Mouse (Mus musculus): ENCODE measurements at regions not wholly inside any gene's neighbourhood (a gene's known extent, or its start where the extent isn't known, plus 50 kb on each side); places are given as distances from the start of the nearest gene placed in this dataset.

- DNase-seq = no peak
Observed at GRCm38 (mm10) chr10:70738686-70739085, 82.9 kb upstream of the Phyhipl start.

GRCm38 (mm10) chr10:70733956-70734355 is 78.2 kb upstream of the Phyhipl start:
- no peak for DNase-seq

- DNase-seq = no peak
Observed at GRCm38 (mm10) chr10:70733478-70733877, 77.7 kb upstream of the Phyhipl start.

GRCm38 (mm10) chr10:70725091-70725490 is 69.3 kb upstream of the Phyhipl start:
- DNase-seq = no peak

GRCm38 (mm10) chr10:70722783-70723182 is 67.0 kb upstream of the Phyhipl start:
- no peak for DNase-seq

- no peak for DNase-seq
Observed at GRCm38 (mm10) chr10:70722381-70722780, 66.6 kb upstream of the Phyhipl start.

- DNase-seq = peak; percentile 28
Observed at GRCm38 (mm10) chr10:70717464-70717863, 61.7 kb upstream of the Phyhipl start.

- peak; percentile 49 for DNase-seq
Observed at GRCm38 (mm10) chr10:70717025-70717424, 61.3 kb upstream of the Phyhipl start.

- no peak for DNase-seq
Observed at GRCm38 (mm10) chr10:70713306-70713705, 57.5 kb upstream of the Phyhipl start.

GRCm38 (mm10) chr10:70708806-70709205 is 53.0 kb upstream of the Phyhipl start:
- DNase-seq = no peak
